Mouse (Mus musculus): Measurements from ENCODE around the gene Gm20388.

DNA sequence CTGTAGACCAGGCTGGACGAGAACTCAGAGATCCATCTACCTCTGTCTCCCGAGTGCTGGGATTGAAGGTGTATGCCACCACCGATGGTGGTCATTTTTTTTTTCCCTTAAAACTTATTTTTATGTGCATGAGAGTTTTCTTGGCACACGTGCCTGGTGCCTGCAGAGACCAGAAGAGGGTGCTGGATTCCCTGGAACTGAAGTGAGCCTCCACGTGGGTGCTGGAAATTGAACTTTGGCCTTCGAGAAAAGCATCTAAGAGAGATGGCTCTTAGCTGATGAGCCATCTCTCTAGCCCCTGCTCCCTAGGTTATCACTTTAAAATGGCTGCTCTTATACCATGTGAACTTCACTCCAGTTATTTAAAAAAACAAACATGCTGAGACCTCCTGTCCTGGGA is 163.9 kb downstream of the Gm20388 start:
- no peak for TF ChIP-seq CTCF (IDR thresholded peaks at IDR 0.05; ENCODE audit: borderline replicate concordance, extremely low read depth, insufficient read depth, insufficient read length)
- TF ChIP-seq POLR2A (IDR thresholded peaks at IDR 0.05; ENCODE audit: borderline replicate concordance, extremely low read depth, insufficient read depth, insufficient read length, poor library complexity, severe bottlenecking): no peak

Measured in brain, embryonic 14.5 days (tissue).